Mouse (Mus musculus): ENCODE measurements around the gene Ptges. TPM values are rescaled to one million over a fixed set of nuclear protein-coding genes. Genes with fewer than 3 reads are reported as not detected.

Gene Ptges
- polyA plus RNA-seq, 1 experiment from 2014 or later = 2.6 TPM

DNA sequence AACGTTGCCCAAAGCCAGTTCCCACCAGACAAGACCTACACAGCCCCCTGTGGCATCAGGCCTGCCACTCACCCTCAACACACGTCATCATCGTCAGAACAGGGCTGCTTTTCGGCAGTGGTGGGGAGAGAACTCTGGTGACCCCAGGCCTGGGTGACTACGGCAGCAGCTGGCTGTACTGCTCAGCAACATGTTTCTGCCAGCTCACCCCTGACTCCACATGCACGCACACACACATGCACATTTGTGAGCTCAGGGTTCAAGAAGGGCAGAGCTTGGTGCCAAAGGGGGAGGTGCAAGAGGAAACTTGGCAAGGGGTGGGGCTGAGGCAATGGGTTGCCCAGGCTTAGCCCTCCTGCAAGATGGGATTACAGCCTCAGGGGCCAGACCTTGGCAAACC, 32.4 kb downstream of the Ptges start:
- Histone ChIP-seq H3K9me3 (replicated peaks) (no peaks in the 10 kb centered on the region), H3K4me3 (no peak overlapping the region), H3K36me3 (no peaks in the 10 kb centered on the region), H3K27ac (no peak overlapping the region), H3K4me2 (no peak overlapping the region), H3K27me3 (peaks cover 8% of the 10 kb centered on the region), H3K4me1 (replicated peaks) (peaks cover 14% of the 10 kb centered on the region), H3K9ac (no peak overlapping the region)
- peak; percentile 40; the same call in 1 of the 2 replicates for ATAC-seq (replicated peaks; ENCODE audit: insufficient number of reproducible peaks, insufficient read depth, low FRiP score, low read depth)
- 34% methylated on average over 6 of the region's 6 CpGs for WGBS

DNA sequence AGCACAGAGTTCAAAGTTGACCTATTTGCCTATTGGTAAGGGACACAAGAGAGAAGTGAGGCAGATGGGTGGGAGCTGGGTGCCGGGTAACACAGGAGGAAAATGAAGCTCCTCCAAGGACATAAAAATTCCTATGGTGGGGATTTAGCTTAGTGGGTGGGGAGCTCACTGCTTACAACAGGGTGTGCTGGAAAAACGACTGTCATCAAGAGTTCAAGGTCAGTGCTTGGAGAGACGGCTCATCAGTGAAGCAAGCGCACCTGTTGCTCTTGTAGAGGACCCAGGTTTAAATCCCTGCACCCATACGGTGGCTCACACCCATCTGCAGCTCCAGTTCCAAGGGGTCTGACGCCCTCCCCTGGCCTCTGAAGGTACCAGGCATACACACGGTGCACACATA, 35.7 kb downstream of the Ptges start:
- Histone ChIP-seq H3K9me3 (replicated peaks) (no peaks in the 10 kb centered on the region), H3K9ac (no peak overlapping the region), H3K36me3 (no peaks in the 10 kb centered on the region), H3K4me1 (replicated peaks) (peaks cover 12% of the 10 kb centered on the region), H3K4me2 (no peak overlapping the region), H3K27ac (no peak overlapping the region), H3K27me3 (no peaks in the 10 kb centered on the region), H3K4me3 (no peak overlapping the region)
- WGBS = 83% methylated on average over 7 of the region's 7 CpGs
- ATAC-seq (replicated peaks; ENCODE audit: insufficient number of reproducible peaks, insufficient read depth, low FRiP score, low read depth) = no peak

- Histone ChIP-seq H3K36me3 (no peaks in the 10 kb centered on the region), H3K4me2 (no peak overlapping the region), H3K9me3 (replicated peaks) (no peaks in the 10 kb centered on the region), H3K27ac (no peak overlapping the region), H3K9ac (no peak overlapping the region), H3K4me1 (replicated peaks) (peaks cover 12% of the 10 kb centered on the region), H3K27me3 (no peaks in the 10 kb centered on the region), H3K4me3 (no peak overlapping the region)
- no peak for ATAC-seq (replicated peaks; ENCODE audit: insufficient number of reproducible peaks, insufficient read depth, low FRiP score, low read depth)
- WGBS = 27% methylated on average over 6 of the region's 6 CpGs
These were observed 36.3 kb downstream of the Ptges start for GRCm38 (mm10) chr2:30893399-30893798.

GRCm38 (mm10) chr2:30891002-30891401, 38.7 kb downstream of the Ptges start:
- H3K4me3 ChIP-seq = no peak overlapping the region
- H3K36me3 ChIP-seq = no peaks in the 10 kb centered on the region
- no peak for ATAC-seq (replicated peaks; ENCODE audit: insufficient number of reproducible peaks, insufficient read depth, low FRiP score, low read depth)
- H3K9me3 ChIP-seq (replicated peaks) = no peaks in the 10 kb centered on the region
- no peak overlapping the region for H3K27ac ChIP-seq
- H3K9ac ChIP-seq = no peak overlapping the region
- H3K4me1 ChIP-seq (replicated peaks) = peaks cover 3% of the 10 kb centered on the region
- no peak overlapping the region for H3K4me2 ChIP-seq
- whole genome bisulfite sequencing = 7% methylated on average over 3 of the region's 3 CpGs
- no peaks in the 10 kb centered on the region for H3K27me3 ChIP-seq

GRCm38 (mm10) chr2:30885453-30886163, 44.1 kb downstream of the Ptges start:
- no peak for ATAC-seq (replicated peaks; ENCODE audit: insufficient number of reproducible peaks, insufficient read depth, low FRiP score, low read depth)
- Histone ChIP-seq H3K27ac (no peak overlapping the region), H3K36me3 (no peaks in the 10 kb centered on the region), H3K27me3 (no peaks in the 10 kb centered on the region), H3K4me2 (no peak overlapping the region), H3K9ac (no peak overlapping the region), H3K4me1 (replicated peaks) (0 out of 2 replicates have a peak, but pooled peaks cover 2% of the 10 kb centered on the region), H3K4me3 (no peak overlapping the region), H3K9me3 (replicated peaks) (no peaks in the 10 kb centered on the region)
- WGBS = 44% methylated on average over 9 of the region's 9 CpGs

- ATAC-seq (replicated peaks; ENCODE audit: insufficient number of reproducible peaks, insufficient read depth, low FRiP score, low read depth) = no peak
- no peaks in the 10 kb centered on the region for H3K27me3 ChIP-seq
- WGBS = 95% methylated on average over 4 of the region's 4 CpGs
- H3K36me3 ChIP-seq = no peaks in the 10 kb centered on the region
- H3K4me2 ChIP-seq = no peak overlapping the region
- no peak overlapping the region for H3K27ac ChIP-seq
- H3K4me3 ChIP-seq = no peak overlapping the region
- H3K4me1 ChIP-seq (replicated peaks) = 0 out of 2 replicates have a peak, but pooled peaks cover 2% of the 10 kb centered on the region
- H3K9me3 ChIP-seq (replicated peaks) = no peaks in the 10 kb centered on the region
- no peak overlapping the region for H3K9ac ChIP-seq
These were observed 44.8 kb downstream of the Ptges start for GRCm38 (mm10) chr2:30884852-30885373.

DNA sequence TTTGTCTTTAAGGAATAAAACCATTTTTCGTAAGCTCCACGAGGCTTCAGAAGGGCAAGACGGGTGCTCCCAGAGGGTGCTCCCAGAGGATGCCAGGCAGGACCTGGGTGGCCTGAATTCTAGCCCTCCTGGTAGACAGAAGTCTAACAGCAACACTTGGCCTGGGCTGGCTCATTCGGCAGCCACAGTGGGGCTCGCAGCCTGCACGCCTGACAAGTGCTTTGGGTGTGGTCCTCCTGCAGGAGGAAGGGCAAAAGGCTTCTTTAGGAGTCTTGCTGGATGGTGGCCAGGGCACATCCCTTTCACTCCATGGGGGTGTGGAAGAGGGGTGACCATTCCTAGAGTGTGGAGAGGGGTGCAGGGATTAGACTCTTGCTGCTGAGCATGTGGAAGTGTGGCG, 48.4 kb downstream of the Ptges start:
- H3K4me3 ChIP-seq = no peak overlapping the region
- H3K27ac ChIP-seq = no peak overlapping the region
- no peaks in the 10 kb centered on the region; the same call in 1 of the 2 replicates for H3K36me3 ChIP-seq
- ATAC-seq (replicated peaks; ENCODE audit: insufficient number of reproducible peaks, insufficient read depth, low FRiP score, low read depth) = no peak
- H3K9me3 ChIP-seq (replicated peaks) = no peaks in the 10 kb centered on the region
- 83% methylated on average over 7 of the region's 7 CpGs for WGBS
- no peaks in the 10 kb centered on the region for H3K27me3 ChIP-seq
- H3K4me1 ChIP-seq (replicated peaks) = peaks cover 5% of the 10 kb centered on the region
- no peak overlapping the region for H3K9ac ChIP-seq
- H3K4me2 ChIP-seq = no peak overlapping the region

DNA sequence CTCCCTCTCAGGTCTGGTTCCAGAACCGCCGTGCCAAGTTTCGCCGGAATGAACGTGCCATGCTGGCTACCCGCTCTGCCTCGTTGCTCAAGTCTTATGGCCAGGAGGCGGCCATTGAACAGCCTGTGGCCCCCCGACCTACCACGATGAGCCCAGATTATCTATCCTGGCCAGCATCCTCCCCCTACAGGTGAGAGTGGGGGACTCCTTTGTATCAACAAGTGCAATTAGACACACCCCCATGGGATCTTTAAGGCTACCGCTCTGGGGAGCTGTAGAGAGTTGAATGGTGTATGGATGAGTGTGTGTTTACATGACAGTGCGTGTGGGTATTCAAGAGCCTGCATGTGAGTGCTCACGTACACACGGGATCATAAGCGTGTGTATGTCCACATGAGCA, 50.2 kb downstream of the Ptges start:
- Histone ChIP-seq H3K4me3 (no peak overlapping the region), H3K27me3 (no peaks in the 10 kb centered on the region), H3K36me3 (no peaks in the 10 kb centered on the region; the same call in 1 of the 2 replicates), H3K9ac (no peak overlapping the region), H3K9me3 (replicated peaks) (no peaks in the 10 kb centered on the region), H3K4me2 (no peak overlapping the region), H3K27ac (no peak overlapping the region), H3K4me1 (replicated peaks) (peaks cover 20% of the 10 kb centered on the region)
- 92% methylated on average over 15 of the region's 15 CpGs for WGBS
- no peak for ATAC-seq (replicated peaks; ENCODE audit: insufficient number of reproducible peaks, insufficient read depth, low FRiP score, low read depth)

DNA sequence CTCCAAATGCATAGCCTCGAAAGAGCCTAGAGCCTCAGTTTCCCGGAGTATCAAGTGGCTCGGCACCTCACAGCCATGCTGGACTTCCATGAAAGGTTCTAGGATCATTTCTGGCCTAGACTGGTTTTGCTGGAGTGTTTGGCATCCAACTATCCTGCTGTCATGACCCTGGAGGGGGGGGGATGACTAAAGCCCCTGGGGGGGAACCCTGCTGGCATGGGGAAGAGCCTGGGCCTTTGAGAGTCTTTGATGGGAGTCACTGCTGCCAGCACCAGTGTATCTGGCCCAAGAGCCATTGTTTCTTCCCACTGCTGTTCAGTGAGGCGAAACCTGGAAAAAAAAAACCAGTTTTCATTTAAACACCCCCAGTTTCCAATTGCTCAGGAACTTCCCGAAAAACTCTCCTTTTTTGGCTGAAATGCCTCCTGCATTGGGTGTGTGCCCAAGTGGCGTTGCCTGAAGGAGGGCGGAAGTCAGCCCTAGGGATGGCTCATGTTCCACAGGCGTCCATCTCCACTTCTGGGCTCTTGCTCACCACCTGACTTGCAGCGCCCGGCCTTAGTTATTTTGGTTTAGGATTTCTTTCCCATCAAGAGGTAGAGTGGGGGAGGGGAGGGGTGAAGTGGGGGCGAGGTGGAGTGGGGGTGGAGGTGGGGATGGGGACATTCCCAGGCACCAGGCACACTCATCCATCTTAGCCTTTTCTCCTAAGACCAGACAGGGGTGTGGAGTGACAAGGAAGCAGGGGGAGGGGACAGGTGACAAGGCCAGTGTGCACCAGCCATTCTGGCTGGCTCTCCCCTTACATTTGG, 53.8 kb downstream of the Ptges start:
- no peak overlapping the region for H3K4me2 ChIP-seq
- peaks cover 39% of the 10 kb centered on the region for H3K4me1 ChIP-seq (replicated peaks)
- H3K27me3 ChIP-seq = no peaks in the 10 kb centered on the region
- H3K4me3 ChIP-seq = no peak overlapping the region
- 0 out of 2 replicates have a peak overlapping the region, but pooled peaks have one; percentile 7 for H3K27ac ChIP-seq
- 47% methylated on average over 11 of the region's 11 CpGs for WGBS
- no peaks in the 10 kb centered on the region; the same call in 1 of the 2 replicates for H3K36me3 ChIP-seq
- ATAC-seq (replicated peaks; ENCODE audit: insufficient number of reproducible peaks, insufficient read depth, low FRiP score, low read depth) = no peak
- H3K9ac ChIP-seq = no peak overlapping the region
- no peaks in the 10 kb centered on the region for H3K9me3 ChIP-seq (replicated peaks)

- WGBS = 73% methylated on average over 7 of the region's 7 CpGs
- H3K27ac ChIP-seq = peak overlapping the region; percentile 25; the same call in 1 of the 2 replicates
- H3K4me1 ChIP-seq (replicated peaks) = peaks cover 41% of the 10 kb centered on the region
- no peak for ATAC-seq (replicated peaks; ENCODE audit: insufficient number of reproducible peaks, insufficient read depth, low FRiP score, low read depth)
- H3K27me3 ChIP-seq = no peaks in the 10 kb centered on the region
- H3K9me3 ChIP-seq (replicated peaks) = no peaks in the 10 kb centered on the region
- no peaks in the 10 kb centered on the region; the same call in 1 of the 2 replicates for H3K36me3 ChIP-seq
- H3K9ac ChIP-seq = no peak overlapping the region
- H3K4me2 ChIP-seq = no peak overlapping the region
- H3K4me3 ChIP-seq = no peak overlapping the region
These were observed 54.6 kb downstream of the Ptges start for GRCm38 (mm10) chr2:30875096-30875495.

- Histone ChIP-seq H3K4me2 (0 out of 2 replicates have a peak overlapping the region, but pooled peaks have one; percentile 1), H3K9me3 (replicated peaks) (no peaks in the 10 kb centered on the region), H3K4me1 (replicated peaks) (peaks cover 41% of the 10 kb centered on the region), H3K27ac (peak overlapping the region; percentile 25), H3K9ac (0 out of 2 replicates have a peak overlapping the region, but pooled peaks have one; percentile 4), H3K36me3 (no peaks in the 10 kb centered on the region; the same call in 1 of the 2 replicates), H3K4me3 (no peak overlapping the region), H3K27me3 (no peaks in the 10 kb centered on the region)
- no peak for ATAC-seq (replicated peaks; ENCODE audit: insufficient number of reproducible peaks, insufficient read depth, low FRiP score, low read depth)
- 31% methylated on average over 10 of the region's 10 CpGs for WGBS
These were observed 55.2 kb downstream of the Ptges start for GRCm38 (mm10) chr2:30874445-30874844.

Measured in heart, embryonic 15.5 days (tissue).